Mouse (Mus musculus) G1E (cell line): ENCODE data around the gene Mier2.

Experiments
- CTCF ChIP-seq: IDR thresholded peaks from 2 replicates; pipeline ENCODE4 v1.5.1; 2012; ENCODE audit warnings: low read depth, low read length, inconsistent platforms, mixed read lengths
- GATA1 ChIP-seq: IDR thresholded peaks from 2 replicates; pipeline ENCODE4 v1.6.1; 2012; ENCODE audit warnings: borderline replicate concordance, low read length, inconsistent platforms, mixed read lengths
- GATA2 ChIP-seq: IDR thresholded peaks from 2 replicates; pipeline ENCODE4 v1.6.1; 2012; ENCODE audit warnings: low read depth, low read length, inconsistent platforms, borderline replicate concordance
- POLR2AphosphoS5 ChIP-seq: IDR thresholded peaks from 2 replicates; pipeline ENCODE4 v1.6.1; 2012; ENCODE audit warnings: low read depth, low read length, inconsistent platforms; ENCODE audit not compliant: insufficient replicate concordance
- TAL1 ChIP-seq: conservative IDR thresholded peaks from 2 replicates; pipeline ENCODE4 v1.6.1; 2012; ENCODE audit warnings: low read depth, low read length, inconsistent platforms, mixed read lengths

- TF ChIP-seq GATA1 (no peak), CTCF (no peak), TAL1 (no peak), POLR2AphosphoS5 (no peak), GATA2 (no peak)
Measured at GRCm38 (mm10) chr10:79548546-79548945, 6.5 kb downstream of the Mier2 start.
